Mouse (Mus musculus) limb, embryonic 13.5 days (tissue): ENCODE data around the gene Il22ra1. TPM values are rescaled to one million over a fixed set of nuclear protein-coding genes. Genes with fewer than 3 reads are reported as not detected.
"Not testable (repeated sequence)": the region's sequence is repeated elsewhere in the genome, so short reads cannot be mapped to it uniquely, and the experiment has no call there.

Experiments used
- ATAC-seq: fragments of 200-750 bp; cut with Nextera tagmentation; 2 replicates; pipeline ENCODE4 v1.8.0; 2017; ENCODE audit warnings: low read depth, moderate number of reproducible peaks, moderate TSS enrichment; ENCODE audit not compliant: low FRiP score
- H3K27ac ChIP-seq: fragments of 300-500 bp; sonication (generic); 2 replicates; pipeline ENCODE4 v1.5.1; 2015; ENCODE audit warnings: inconsistent platforms, mild to moderate bottlenecking, moderate library complexity
- H3K27me3 ChIP-seq: fragments of 300-500 bp; sonication (generic); 2 replicates; pipeline ENCODE4 v1.6.1; 2015; ENCODE audit warnings: mild to moderate bottlenecking, inconsistent platforms
- H3K36me3 ChIP-seq: fragments of 300-500 bp; sonication (generic); 2 replicates; pipeline ENCODE4 v1.6.1; 2015; ENCODE audit warnings: inconsistent platforms, mild to moderate bottlenecking, moderate library complexity
- H3K4me1 ChIP-seq: fragments of 300-500 bp; sonication (generic); 2 replicates; pipeline ENCODE4 v1.6.1; 2015; ENCODE audit warnings: inconsistent platforms
- H3K4me2 ChIP-seq: fragments of 300-500 bp; sonication (generic); replicated peaks from 2 replicates; pipeline ENCODE4 v1.6.1; 2015; ENCODE audit warnings: inconsistent platforms, mild to moderate bottlenecking, moderate library complexity
- H3K4me3 ChIP-seq: fragments of 300-500 bp; sonication (generic); 2 replicates; pipeline ENCODE4 v1.5.1; 2015; ENCODE audit warnings: moderate library complexity, mild to moderate bottlenecking, inconsistent platforms
- H3K9ac ChIP-seq: fragments of 300-500 bp; sonication (generic); 2 replicates; pipeline ENCODE4 v1.6.1; 2015; ENCODE audit warnings: mild to moderate bottlenecking, inconsistent platforms
- H3K9me3 ChIP-seq: fragments of 300-500 bp; sonication (generic); 2 replicates; pipeline ENCODE4 v1.6.1; 2016; ENCODE audit warnings: inconsistent platforms
- WGBS: fragments of 180-500 bp; shearing (Covaris S2); methylation state at CpG from one replicate; pipeline ENCODE4 v1.1.7; 2015; 5-methylcytosine and 5-hydroxymethylcytosine counted together
- polyA plus RNA-seq: library from polyadenylated mRNA; unstranded; fragments of >200 nt; fragmentation: Nextera tagmentation; extraction: Ambion mirVana; gene quantifications from 2 replicates; pipeline ENCODE4 v1.2.1, GENCODE M21; 2015

Il22ra1 gene
- polyA plus RNA-seq, 1 experiment from 2014 or later = not detected

DNA sequence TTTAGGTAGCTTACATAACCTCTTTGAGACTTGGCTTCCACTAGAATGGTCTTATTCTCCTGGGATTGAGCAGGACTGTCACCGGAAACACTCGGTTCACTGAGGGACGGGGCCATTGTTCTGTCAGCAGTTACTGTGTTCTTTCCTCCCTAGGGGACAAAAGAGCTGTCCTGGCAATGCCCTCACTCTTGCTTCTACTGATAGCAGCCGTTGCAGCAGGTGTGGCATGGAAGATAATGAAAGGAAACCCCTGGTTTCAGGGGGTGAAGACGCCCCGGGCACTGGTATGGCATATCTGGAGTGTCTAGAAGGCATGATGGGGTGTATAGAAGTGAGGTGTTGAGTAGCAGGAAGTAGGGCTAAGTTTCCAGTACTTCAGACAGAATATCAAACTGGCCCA lies 24.0 kb upstream of the Il22ra1 start:
- Histone ChIP-seq H3K27ac (no peak overlapping the region), H3K36me3 (no peaks in the 10 kb centered on the region), H3K27me3 (no peaks in the 10 kb centered on the region), H3K9me3 (no peaks in the 10 kb centered on the region), H3K4me1 (0 out of 2 replicates have a peak, but pooled peaks cover 3% of the 10 kb centered on the region), H3K4me2 (no peak overlapping the region), H3K4me3 (no peak overlapping the region), H3K9ac (no peak overlapping the region)
- ATAC-seq = no peak
- 80% methylated on average over 6 of the region's 6 CpGs for WGBS

DNA sequence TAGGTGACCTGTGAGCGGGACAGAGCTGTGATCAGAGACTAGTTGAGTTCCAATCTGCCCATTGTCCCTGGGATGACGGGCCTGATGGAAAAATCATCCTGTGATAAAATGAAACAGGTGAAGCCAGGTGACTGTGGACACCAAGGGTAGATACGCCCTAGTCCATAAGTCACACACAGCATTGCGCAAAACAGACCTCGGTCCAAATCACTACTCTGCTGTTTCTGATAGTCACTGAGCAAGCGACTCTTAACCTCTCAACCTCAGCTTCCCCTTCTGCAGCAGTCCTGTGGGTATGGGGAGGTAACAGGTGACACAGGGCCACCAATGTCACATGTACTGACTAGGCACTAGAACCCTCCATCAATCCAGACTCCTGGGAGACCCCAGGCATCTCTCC lies 21.9 kb upstream of the Il22ra1 start:
- Histone ChIP-seq H3K4me1 (no peaks in the 10 kb centered on the region), H3K4me3 (no peak overlapping the region), H3K9ac (no peak overlapping the region), H3K27me3 (no peaks in the 10 kb centered on the region), H3K36me3 (no peaks in the 10 kb centered on the region), H3K27ac (no peak overlapping the region), H3K9me3 (no peaks in the 10 kb centered on the region), H3K4me2 (no peak overlapping the region)
- 90% methylated on average over 6 of the region's 6 CpGs for WGBS
- ATAC-seq = no peak

DNA sequence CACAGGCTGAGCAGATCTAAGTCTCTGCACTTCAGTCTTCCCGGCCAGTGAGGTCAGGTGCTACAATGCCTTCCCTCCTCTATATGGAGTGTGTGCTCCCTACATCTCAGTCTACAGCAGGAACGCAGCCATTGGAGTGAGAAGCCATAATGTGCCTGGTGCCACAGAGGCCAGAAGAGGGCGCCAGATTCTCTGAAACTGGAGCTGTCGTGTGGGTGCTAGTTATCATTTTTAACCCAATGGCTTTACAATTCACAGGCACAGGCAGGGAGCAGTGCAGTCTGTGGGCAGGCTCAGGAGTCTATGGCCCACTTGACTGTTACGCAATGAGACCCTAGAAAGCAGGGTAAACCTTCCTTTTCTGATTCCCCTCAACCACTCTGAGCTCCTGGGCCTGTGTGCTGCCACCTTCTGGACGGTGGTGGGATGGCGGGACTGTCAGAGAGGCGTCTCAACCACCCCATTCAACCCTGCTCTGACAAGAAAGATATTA lies 18.9 kb upstream of the Il22ra1 start:
- peak overlapping the region; percentile 46 for H3K4me2 ChIP-seq
- no peaks in the 10 kb centered on the region for H3K4me1 ChIP-seq
- 6% methylated on average over 8 of the region's 8 CpGs for WGBS
- H3K27ac ChIP-seq = no peak overlapping the region
- H3K27me3 ChIP-seq = no peaks in the 10 kb centered on the region
- H3K4me3 ChIP-seq = no peak overlapping the region
- H3K9ac ChIP-seq = no peak overlapping the region
- ATAC-seq = 0 out of 2 replicates have a peak, but pooled peaks have one; percentile 40
- H3K36me3 ChIP-seq = no peaks in the 10 kb centered on the region
- no peaks in the 10 kb centered on the region for H3K9me3 ChIP-seq

DNA sequence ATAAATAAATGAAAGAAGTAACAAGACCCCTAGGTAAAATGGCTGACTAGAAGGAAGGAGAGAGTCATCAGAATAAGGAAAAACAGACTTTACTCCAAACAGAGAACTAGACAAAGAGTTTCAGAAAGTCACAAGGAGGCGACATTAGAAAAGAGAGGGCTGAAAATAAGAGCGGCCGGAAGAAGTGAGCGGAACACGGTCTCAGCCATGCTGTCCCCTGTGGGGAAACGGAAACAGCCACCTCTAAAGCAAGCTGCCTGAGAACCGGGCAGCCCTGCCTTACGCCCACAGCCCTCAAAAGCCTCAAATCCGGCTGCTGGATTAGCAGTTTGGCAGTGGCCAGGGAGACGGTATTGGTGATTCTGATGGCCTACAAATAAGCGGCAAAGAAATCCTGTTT lies 18.4 kb upstream of the Il22ra1 start:
- Histone ChIP-seq H3K36me3 (no peaks in the 10 kb centered on the region), H3K27me3 (no peaks in the 10 kb centered on the region), H3K4me3 (no peak overlapping the region), H3K4me2 (no peak overlapping the region), H3K9ac (no peak overlapping the region), H3K9me3 (no peaks in the 10 kb centered on the region), H3K4me1 (no peaks in the 10 kb centered on the region), H3K27ac (no peak overlapping the region)
- 70% methylated on average over 11 of the region's 11 CpGs for WGBS
- no peak for ATAC-seq

DNA sequence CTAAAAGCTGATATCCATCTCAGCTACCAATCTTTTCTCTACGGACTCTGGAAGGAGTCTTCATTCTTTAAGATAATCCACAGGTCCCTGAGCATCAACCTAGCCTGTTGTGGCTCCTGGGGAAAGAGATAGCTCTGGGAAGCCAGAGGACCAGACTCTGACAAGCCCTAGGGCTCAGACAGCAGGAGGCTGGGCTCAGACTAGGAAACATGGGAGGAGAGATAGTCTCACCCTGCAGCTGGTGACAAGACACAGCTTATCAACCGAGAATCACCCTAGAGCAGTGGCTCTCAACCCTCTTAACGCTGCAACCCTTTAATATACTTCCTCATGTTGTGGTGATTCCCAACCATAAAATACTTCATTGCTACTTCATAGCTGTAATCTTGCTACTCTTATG lies 17.6 kb upstream of the Il22ra1 start:
- Histone ChIP-seq H3K4me2 (no peak overlapping the region), H3K27me3 (no peaks in the 10 kb centered on the region), H3K27ac (no peak overlapping the region), H3K9ac (no peak overlapping the region), H3K4me3 (no peak overlapping the region), H3K36me3 (no peaks in the 10 kb centered on the region), H3K9me3 (no peaks in the 10 kb centered on the region), H3K4me1 (no peaks in the 10 kb centered on the region)
- WGBS = 75% methylated on average over 3 of the region's 3 CpGs
- no peak for ATAC-seq

DNA sequence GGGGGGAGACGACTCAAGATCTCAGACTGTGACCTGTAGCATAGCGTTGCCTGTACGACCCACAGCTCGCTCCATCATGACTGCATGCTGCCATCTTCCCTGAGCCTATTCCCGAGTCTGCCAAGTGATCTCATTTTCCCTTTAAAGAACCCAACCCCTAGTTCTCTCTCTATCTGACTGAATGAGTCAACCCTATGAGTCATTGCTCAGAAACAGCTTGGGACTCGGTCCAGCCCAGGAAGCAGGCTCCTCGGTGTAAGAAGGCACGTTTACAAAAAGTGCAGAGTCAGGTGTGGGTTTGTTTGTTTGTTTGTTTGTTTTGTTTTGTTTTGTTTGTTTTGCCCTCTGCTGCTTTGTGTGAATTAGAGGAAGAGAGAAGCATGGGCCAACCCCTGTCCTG lies 13.2 kb upstream of the Il22ra1 start:
- no peak overlapping the region for H3K4me3 ChIP-seq
- no peak overlapping the region for H3K4me2 ChIP-seq
- 87% methylated on average over 8 of the region's 8 CpGs for WGBS
- ATAC-seq = no peak
- no peaks in the 10 kb centered on the region for H3K36me3 ChIP-seq
- H3K9me3 ChIP-seq = no peaks in the 10 kb centered on the region
- no peaks in the 10 kb centered on the region for H3K27me3 ChIP-seq
- H3K27ac ChIP-seq = no peak overlapping the region
- H3K9ac ChIP-seq = no peak overlapping the region
- no peaks in the 10 kb centered on the region for H3K4me1 ChIP-seq

DNA sequence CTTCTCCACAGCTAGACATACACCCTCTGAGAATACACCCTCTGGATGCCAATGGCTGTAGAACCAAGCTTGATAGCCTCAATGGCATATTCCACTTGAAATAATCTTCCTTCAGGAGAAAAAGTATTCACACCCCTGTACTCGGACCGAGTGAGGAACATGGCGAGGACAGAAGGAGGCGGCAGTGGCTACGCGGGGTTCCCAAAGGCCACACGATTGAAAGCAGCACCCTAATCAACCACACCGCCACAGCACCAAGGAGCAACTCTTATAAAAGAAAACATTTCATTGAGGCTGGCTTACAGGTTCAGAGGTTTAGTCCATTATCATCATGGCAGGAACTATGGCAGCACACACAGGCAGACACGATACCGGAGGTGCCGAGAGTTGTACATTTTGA lies 11.5 kb upstream of the Il22ra1 start:
- not testable (repeated sequence) for H3K9me3 ChIP-seq, ATAC-seq, H3K9ac ChIP-seq, H3K4me1 ChIP-seq, H3K4me3 ChIP-seq, H3K4me2 ChIP-seq, H3K27ac ChIP-seq, H3K27me3 ChIP-seq, H3K36me3 ChIP-seq
- 95% methylated on average over 11 of the region's 11 CpGs for WGBS

DNA sequence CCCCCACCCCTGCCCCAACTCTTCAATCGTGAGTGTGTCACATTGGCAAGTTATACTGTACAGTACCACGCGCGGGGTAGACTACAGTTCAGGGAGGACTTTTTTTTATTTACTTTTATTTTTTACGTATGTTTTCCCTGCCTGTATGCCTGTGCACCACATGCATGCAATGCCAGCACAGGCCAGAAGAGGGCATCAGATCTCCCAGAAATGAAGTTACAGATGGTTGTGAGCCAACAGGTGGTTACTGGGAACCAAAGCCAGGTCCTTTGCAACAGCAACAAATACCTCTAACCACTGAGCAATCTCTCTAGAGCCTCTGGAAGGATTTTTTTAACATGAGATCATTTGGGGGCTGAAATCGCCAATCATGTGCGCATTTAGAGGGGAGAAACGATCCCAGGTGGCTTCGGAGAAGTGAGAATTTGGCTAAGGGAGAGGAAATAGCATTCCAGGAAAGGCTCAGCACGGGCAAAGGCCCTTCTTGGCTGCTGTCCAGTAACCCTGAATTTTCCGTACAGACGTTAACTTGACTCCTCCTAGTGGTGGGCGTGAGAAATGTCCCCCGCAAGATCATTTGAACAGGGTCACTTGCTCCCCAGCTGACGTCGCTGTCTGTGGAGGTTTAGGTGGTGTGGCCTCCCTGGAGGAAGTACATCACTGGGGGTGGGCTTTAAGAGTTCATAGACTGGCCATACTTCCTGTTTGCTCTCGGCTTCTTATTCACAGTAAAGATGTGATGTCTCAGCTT lies 5.3 kb upstream of the Il22ra1 start:
- peaks cover 10% of the 10 kb centered on the region; the same call in 1 of the 2 replicates for H3K9me3 ChIP-seq
- no peak overlapping the region for H3K9ac ChIP-seq
- 0 out of 2 replicates have a peak, but pooled peaks cover 3% of the 10 kb centered on the region for H3K4me1 ChIP-seq
- H3K4me2 ChIP-seq = no peak overlapping the region
- WGBS = 68% methylated on average over 17 of the region's 17 CpGs
- H3K27ac ChIP-seq = no peak overlapping the region
- no peaks in the 10 kb centered on the region for H3K36me3 ChIP-seq
- no peak for ATAC-seq
- no peaks in the 10 kb centered on the region for H3K27me3 ChIP-seq
- H3K4me3 ChIP-seq = no peak overlapping the region

DNA sequence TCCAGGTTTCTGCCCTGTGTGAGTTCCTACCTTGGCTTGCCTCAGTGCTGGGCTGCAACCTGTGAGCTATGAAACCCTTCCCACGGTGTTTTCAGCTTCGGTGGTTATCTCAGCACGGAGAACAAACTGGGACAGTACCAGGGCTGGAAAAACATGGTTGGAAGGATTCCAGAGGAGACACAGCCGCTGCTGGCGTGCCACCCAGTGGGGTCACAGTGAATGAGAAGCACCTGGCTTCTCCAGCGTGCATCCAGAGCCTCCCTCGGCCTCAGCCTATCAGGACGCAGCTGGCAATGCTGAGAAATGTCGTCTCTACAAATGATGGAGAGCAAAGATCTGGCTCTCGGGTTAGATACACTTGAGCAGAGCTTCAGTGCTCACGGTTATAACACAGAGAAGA lies 1.6 kb upstream of the Il22ra1 start:
- Histone ChIP-seq H3K27ac (no peak overlapping the region), H3K27me3 (no peaks in the 10 kb centered on the region), H3K9ac (no peak overlapping the region), H3K36me3 (no peaks in the 10 kb centered on the region), H3K4me2 (no peak overlapping the region), H3K9me3 (peaks cover 10% of the 10 kb centered on the region; the same call in 1 of the 2 replicates), H3K4me3 (no peak overlapping the region), H3K4me1 (peaks cover 15% of the 10 kb centered on the region; the same call in 1 of the 2 replicates)
- 74% methylated on average over 11 of the region's 11 CpGs for WGBS
- no peak for ATAC-seq

DNA sequence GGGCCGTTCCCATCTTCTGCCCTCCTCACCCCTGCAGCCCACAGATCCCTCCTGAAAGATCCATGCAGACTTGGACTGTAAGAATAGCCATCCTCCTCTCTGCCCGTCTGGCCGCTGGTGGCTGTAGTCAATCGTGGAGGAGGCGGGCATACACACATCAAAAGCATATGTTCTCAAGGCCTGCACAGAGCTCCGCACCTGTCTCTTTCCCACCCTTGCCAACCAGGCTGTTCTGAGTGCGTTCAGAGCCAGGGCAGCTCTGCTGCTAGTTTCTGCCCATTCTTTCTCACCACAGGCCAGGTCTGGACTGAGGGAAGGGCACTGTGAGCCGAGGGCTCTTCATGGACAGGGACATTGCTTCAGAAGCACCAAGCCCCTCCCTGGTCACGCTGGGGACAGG lies 2.2 kb downstream of the Il22ra1 start:
- Histone ChIP-seq H3K9me3 (peaks cover 3% of the 10 kb centered on the region; the same call in 1 of the 2 replicates), H3K9ac (no peak overlapping the region), H3K4me1 (peaks cover 15% of the 10 kb centered on the region; the same call in 1 of the 2 replicates), H3K36me3 (no peaks in the 10 kb centered on the region), H3K27me3 (no peaks in the 10 kb centered on the region), H3K4me2 (no peak overlapping the region), H3K27ac (no peak overlapping the region), H3K4me3 (no peak overlapping the region)
- WGBS = 63% methylated on average over 9 of the region's 9 CpGs
- no peak for ATAC-seq

DNA sequence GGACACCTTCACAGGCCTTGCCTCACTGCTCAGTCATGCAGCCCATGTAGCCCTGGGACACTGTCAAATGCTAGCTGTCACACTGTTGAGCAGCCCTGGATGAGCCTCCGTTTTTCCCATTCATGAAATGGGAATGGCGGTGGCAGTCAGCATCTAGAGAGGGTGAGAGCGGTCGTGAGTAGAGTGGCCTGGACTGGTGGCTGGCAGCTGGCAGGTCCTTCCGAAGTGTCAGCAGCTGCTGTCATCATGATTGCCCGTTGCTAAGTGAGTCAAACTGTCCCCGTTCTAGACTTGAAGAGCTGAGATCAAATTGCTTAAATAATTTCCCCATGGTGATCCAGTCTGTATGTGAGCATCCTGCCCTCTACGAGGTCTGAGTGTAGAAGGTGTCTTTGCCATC lies 3.0 kb downstream of the Il22ra1 start:
- WGBS = 78% methylated on average over 8 of the region's 8 CpGs
- no peak overlapping the region for H3K4me3 ChIP-seq
- H3K36me3 ChIP-seq = no peaks in the 10 kb centered on the region
- no peak overlapping the region for H3K4me2 ChIP-seq
- H3K27ac ChIP-seq = no peak overlapping the region
- H3K9ac ChIP-seq = no peak overlapping the region
- peaks cover 3% of the 10 kb centered on the region; the same call in 1 of the 2 replicates for H3K9me3 ChIP-seq
- H3K27me3 ChIP-seq = no peaks in the 10 kb centered on the region
- peaks cover 15% of the 10 kb centered on the region; the same call in 1 of the 2 replicates for H3K4me1 ChIP-seq
- no peak for ATAC-seq

DNA sequence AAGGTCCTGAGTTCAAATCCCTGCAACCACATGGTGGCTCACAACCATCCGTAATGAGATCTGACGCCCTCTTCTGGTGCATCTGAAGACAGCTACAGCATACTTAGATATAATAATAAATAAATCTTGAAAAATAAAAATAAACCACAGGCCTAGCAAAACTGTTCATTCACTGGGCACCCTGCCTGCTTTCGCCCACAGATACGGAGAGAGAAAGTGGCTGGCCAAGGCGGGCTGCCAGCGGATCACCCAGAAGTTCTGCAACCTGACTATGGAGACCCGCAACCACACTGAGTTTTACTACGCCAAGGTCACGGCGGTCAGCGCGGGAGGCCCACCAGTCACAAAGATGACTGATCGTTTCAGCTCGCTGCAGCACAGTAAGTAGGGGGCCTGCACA lies 5.9 kb downstream of the Il22ra1 start:
- WGBS = 94% methylated on average over 14 of the region's 14 CpGs
- Histone ChIP-seq H3K4me3 (no peak overlapping the region), H3K27ac (no peak overlapping the region), H3K27me3 (no peaks in the 10 kb centered on the region), H3K4me1 (peaks cover 17% of the 10 kb centered on the region), H3K4me2 (no peak overlapping the region), H3K9me3 (peaks cover 3% of the 10 kb centered on the region; the same call in 1 of the 2 replicates), H3K9ac (no peak overlapping the region), H3K36me3 (no peaks in the 10 kb centered on the region)
- no peak for ATAC-seq

DNA sequence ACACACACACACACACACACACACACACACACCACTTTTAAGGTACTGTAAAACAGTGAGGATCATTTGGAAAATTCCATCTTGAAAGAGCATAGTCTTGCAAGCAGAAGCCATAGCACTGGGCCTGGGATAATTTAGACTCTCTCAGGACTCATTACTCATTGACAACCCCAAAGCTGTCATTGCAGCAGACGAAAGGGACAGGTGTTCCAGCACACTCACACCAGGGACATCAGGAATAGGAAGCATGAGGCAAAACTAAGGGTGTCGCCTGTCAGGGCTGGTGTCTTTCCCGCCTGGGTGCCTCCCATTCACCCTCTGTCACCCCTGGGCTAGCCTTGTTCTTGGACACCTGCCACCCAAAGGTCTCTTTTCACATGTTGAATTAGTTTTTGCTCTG lies 8.9 kb downstream of the Il22ra1 start:
- no peak overlapping the region for H3K27ac ChIP-seq
- WGBS = 62% methylated on average over 3 of the region's 3 CpGs
- H3K4me1 ChIP-seq = peaks cover 10% of the 10 kb centered on the region; the same call in 1 of the 2 replicates
- H3K4me3 ChIP-seq = no peak overlapping the region
- no peaks in the 10 kb centered on the region for H3K36me3 ChIP-seq
- no peak overlapping the region for H3K9ac ChIP-seq
- ATAC-seq = no peak
- peaks cover 3% of the 10 kb centered on the region; the same call in 1 of the 2 replicates for H3K9me3 ChIP-seq
- H3K27me3 ChIP-seq = no peaks in the 10 kb centered on the region
- H3K4me2 ChIP-seq = no peak overlapping the region
